Mouse (Mus musculus) gastrocnemius, postnatal 4 days (tissue): ENCODE measurements at regions not wholly inside any gene's neighbourhood (a gene's known extent, or its start where the extent isn't known, plus 50 kb on each side); places are given as distances from the start of the nearest gene placed in this dataset.

Experiments used
- DNase-seq, 2 experiments: peaks; one replicate each; pipeline ENCODE4 v3.0.0; 2021 to 2022; ENCODE audit warnings: low spot score in 2 of 2, mixed read lengths in 2 of 2

DNA sequence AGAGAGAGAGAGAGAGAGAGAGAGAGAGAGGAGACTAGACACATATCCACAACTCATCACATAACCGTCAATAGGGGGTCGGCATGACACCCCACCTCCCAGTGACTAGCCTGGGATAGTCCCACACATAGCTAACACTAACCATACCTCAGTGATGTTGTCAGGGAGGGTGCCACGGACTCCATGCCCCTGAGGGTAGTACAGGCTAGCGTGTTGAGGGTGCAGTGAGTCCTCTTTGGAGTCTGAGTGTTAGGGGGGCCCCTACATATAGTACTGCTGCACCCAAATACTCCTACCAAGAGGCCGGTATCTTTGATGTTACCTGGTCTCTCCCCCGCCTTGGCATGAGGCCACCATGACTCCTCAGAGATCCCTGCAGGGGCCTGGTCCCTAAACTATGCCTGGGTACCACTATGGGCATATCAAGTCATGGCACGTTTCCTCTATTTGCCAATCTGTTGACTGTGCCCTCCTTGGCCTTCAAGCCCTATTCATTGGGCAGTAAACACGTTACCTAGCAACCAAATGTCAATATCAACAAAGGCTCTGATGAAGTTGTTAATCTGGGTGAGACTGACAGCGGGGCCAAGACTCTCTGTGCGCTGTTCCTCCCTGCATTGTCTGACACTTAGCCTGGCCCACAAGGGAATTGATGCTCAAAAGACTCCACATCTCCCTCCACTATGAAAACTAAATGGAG is 156.7 kb downstream of the Inhbb start:
- DNase-seq = no peak

- DNase-seq = peak in 1 of 2 experiments; percentile 27
Observed at GRCm38 (mm10) chr1:119259455-119259854, 162.6 kb downstream of the Inhbb start.

DNA sequence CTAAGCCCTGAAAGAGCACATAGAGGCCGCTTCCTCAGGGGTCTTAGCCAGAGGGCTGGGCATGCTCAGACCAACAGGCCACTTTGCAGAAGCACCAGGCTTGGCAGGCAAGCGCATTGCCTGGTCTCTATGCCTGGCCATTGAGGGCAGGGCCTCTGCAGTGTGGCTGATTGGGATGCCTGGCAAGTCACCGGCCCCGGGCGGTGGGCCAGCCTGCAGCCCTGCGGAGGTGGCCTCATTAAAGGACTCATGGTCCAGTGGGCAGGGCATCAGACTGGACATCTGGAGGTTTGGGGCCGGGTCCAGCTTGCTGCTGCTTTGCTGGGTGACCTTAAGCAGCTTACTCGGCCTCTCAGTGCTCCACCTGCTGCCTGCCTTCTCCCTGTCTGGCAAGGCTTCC is 165.3 kb downstream of the Inhbb start:
- peak; percentile 50 to 73 for DNase-seq

DNA sequence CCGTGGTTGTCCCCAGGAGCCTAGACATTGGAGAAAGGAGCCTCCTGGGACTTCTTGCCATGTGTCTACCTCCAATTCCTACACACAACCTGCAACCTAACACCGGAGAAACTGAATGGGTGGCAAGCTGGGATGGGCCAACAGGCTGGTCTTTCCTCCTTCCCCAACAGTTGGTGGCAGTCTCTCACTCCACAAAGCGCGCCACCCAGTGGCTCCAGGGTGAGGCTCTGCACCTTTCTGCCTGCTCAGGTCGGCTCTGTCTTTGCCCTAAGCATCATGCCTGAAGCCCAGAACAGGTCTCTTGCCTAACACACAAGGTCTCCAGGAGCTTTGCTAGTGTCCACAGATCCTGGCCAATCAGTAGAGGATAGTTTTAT is 166.0 kb downstream of the Inhbb start:
- DNase-seq = no peak

GRCm38 (mm10) chr1:119255386-119256096 is 166.5 kb downstream of the Inhbb start:
- DNase-seq = no peak

DNA sequence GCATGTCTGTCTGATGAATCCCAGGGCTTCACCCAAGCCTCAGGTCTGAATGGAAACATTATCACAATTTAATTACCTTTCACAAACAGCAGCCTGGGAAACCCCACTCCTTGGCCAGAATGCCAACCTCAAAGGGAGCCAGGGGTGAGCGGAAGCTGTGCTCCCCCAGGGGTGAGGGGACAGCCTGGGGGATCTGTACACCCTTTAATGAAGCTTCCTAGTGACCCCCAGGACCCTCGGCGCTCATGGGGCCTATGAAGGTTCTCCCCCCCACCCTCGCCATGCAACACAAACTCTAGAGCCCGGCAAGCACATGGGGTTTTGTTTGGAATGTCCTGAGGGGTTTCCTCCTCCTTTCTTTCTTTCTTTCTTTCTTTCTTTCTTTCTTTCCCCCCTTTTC is 167.1 kb downstream of the Inhbb start:
- DNase-seq = no peak

DNA sequence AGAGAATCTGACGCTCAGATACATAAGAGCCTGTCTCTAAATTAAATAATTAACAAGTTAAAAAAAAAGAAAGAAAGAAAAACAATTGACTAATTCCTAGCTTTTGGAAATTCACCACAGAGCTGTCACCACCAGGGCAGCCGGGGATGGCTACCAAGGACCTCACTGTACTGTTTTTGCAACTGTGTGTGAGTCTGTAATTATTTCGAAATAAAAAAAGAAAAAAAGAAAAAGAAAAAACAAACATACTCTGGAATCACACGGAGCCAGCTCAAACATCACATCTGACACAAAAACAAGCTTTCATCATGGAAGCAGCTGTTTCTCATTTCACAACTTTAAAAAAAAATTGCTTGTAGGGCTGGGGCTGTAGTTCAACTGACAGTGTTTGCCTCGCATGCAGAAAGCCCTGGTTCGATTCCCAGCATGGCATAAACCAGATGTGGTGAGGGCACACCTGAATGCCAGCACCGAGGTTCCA is 168.6 kb downstream of the Inhbb start:
- DNase-seq = no peak

GRCm38 (mm10) chr1:119252403-119252802 is 169.6 kb downstream of the Inhbb start:
- DNase-seq = no peak

GRCm38 (mm10) chr1:119251741-119252140 is 170.3 kb downstream of the Inhbb start:
- DNase-seq = no peak

GRCm38 (mm10) chr1:119248776-119249495 is 173.1 kb downstream of the Inhbb start:
- no peak for DNase-seq

- DNase-seq = no peak
Observed at GRCm38 (mm10) chr1:119247117-119247516, 174.9 kb downstream of the Inhbb start.

DNA sequence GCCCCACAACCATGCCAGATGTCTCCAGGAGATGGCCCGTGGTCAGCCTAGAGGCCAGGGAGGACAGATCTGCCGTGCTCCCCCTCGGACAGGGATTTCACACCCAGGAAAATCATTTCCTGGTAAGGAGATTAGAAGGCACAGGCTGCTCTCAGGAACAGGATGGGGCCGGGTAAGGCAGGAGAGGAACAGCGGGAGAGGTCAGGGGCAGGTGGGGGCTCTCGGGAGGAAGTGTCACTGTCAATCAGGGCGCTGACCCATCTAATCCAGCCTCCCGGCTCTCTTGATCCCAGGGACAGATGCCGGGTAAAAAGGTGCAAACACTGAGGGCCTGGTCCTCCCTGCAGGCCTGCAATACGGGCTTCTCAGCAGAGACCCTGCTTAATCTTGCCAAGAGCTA is 183.6 kb downstream of the Inhbb start:
- no peak for DNase-seq

DNA sequence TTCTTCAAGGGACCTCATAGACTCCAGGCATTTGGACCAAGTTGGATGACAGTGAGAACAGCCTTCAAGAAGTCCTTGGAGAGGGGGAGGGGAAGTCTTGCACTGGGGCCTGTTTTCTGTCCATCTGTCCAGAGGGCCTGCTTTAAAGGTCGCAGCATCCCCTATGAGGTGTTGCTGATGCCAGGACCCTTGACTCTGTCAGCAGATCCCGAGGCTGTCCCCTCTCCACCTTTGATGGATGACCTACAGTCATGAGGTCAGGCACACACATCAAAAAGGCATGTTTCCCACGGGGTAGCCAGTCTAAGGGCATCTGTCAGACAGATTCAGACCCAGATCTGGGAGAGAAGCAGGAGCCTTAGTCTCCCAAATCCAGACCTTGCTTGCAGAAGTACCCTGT is 183.4 kb upstream of the Gli2 start:
- DNase-seq = no peak

GRCm38 (mm10) chr1:119234449-119234848 is 181.0 kb upstream of the Gli2 start:
- DNase-seq = peak in 1 of 2 experiments; percentile 19

DNA sequence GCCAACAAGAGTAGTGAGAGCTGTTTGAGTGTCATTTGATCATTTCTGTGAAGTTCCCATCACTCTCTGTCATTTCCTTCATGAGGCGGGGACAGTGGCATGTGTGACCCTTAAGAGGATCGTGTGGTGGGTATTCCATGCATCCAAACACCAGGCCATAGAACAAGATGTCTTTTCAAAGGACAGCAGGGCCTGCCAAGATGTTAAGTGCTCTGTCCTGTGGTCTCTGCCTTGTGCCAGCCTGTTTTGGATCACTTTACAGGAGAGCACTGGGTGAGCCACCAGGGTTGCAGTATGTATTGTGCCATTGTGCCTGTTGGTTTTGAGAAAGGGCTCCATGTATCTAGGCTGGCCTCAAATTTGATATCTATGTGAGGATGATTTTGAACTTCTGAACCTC is 173.6 kb upstream of the Gli2 start:
- no peak for DNase-seq

DNA sequence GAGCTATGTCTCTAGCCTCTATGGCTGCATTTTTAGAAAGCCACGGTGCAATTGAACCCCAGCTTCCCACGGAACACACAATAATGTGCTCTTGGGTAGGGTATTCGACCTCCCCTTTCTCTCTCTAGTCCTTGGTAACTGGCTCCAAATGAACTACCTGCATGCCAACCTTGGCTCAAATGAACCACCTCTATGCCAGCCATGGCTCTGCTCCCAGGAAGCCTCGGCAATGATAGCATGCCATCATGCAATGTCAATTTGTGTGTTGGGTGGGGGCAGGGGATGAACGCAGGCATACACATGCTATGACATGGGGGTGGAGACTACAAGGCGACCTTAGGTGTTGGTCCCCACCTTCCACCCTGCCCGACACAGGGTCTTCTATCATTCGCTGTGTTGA is 170.5 kb upstream of the Gli2 start:
- DNase-seq = no peak

DNA sequence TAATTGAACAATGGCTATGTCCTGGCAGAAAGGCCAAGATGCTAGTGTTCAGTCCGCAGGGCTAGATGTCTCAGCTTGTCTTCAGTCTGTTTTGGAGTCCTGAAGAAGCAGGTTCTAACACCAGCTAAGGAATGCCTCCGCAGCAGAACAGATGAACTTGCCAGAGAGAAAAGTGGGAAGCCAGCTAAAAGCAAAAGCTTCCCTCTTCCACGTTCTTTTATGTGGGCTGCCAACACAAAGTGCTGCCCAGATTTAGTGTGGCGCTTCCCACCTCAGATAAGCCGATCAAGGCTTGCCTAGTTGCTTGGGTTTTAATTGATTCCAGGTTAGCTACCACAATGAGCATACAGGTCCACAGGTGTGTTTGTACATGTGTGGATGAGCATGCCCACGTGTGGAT is 168.5 kb upstream of the Gli2 start:
- DNase-seq = no peak

DNA sequence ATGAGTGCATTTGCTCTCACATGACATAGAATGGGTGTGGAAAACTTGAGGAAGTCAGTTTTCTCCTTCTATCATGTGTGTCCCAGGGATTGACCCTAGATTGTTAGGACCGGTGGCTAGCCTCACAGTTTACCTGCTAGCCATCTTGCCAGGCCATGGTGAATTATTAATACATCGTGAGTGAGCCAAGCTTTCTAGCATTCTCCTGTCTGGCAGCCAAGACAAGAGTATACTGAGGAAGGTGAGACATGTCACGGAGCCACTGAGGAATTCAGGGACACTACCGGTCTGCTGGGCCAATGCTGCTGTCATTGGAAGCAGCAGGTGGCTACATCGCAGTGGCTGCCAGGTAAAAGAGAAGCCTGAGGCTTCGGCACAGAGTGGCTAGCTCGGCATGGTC is 167.6 kb upstream of the Gli2 start:
- no peak for DNase-seq

DNA sequence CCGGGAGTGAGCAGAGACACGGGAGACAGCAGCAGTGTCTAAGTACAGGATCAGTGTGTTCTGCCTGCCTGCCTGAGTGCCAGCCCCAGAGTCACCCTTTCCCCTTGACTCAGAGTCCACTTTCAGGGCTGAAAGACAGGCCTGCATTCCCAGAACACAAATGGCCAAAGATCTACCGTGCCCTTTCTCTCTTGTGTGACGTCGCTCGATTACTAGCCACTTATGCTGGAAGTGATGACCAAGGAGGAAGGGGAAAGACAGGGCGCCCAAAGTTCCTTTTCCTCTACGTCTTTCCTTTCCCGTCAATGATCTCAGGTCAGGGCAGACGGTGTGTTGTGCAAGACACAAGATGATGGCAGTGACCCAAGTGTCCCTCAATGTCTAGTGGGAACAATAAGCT is 166.4 kb upstream of the Gli2 start:
- no peak for DNase-seq

- no peak for DNase-seq
Observed at GRCm38 (mm10) chr1:119217387-119217786, 164.0 kb upstream of the Gli2 start.

- no peak for DNase-seq
Observed at GRCm38 (mm10) chr1:119209607-119210007, 156.2 kb upstream of the Gli2 start.

DNA sequence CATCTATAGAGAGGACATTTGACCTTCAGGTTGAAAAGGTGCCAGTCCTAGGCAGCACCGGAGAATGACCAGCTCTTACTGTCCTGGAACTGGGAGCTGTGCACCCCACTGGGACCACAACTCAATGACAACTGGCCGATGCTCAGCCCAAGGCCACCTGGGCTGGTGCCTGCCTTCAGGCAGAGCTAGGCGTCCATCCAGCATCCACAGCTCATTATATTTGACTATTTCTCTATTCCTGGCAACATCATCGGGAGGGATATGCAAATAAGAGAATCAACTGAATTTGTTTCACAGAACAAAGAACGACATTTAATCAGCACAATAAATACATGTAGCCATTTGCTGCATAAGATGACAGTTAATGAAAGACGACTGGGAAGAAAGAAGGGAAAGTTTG is 149.0 kb upstream of the Gli2 start:
- DNase-seq = no peak

GRCm38 (mm10) chr1:119197415-119197700 is 143.9 kb upstream of the Gli2 start:
- no peak for DNase-seq
